Mouse (Mus musculus): ENCODE data around the gene Cpt2.

DNA sequence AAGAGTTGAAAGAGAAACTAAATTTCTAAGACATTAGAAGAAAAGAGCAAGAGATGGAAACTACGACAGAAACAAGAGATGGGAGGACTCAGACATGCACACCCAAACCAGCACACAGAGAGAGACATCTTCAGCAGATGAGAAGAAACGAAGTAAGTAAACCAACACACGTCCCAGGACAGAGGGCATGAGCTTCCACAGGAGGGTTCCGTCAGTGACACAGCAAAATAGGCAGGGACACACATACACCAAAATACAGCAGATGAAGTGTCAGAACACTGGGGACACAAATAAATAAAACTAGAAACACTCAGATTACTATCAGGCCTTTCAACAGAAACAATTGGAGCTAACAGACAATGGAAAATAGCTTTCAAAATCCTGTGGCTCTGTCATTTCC is 13.4 kb downstream of the Cpt2 start:
- no peak for TF ChIP-seq POLR2A (IDR thresholded peaks at IDR 0.05; ENCODE audit: extremely low read depth, insufficient read depth, low read length)
- no peak for TF ChIP-seq CTCF (IDR thresholded peaks at IDR 0.05; ENCODE audit: extremely low read depth, insufficient read depth, low read length)

All from cortical plate, adult 2 months (tissue).